11 mouse cellular contexts compared by ENCODE assay signal in the genomic region with DNA sequence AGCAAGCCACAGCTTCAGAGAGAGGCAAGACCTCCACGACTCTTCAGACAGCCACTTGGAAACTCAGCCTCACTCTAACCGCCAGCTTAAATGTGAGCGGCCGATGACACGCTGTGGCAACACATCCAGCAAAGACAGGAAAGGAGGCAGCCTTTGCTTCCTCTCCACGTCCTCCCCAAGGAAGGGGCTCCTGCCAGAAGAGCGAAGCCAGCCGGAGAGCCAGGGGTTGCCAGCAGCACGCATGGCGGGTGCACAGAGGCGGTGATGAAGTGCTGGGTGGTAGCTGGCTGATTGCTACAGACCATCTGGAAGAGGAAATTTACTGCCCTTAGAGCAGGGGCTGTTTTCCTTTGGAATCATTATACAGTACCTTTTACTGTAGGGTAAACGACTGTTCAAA.
DNase-seq lines count a peak whose midpoint lies in the region; ATAC-seq and TF ChIP-seq lines count a peak whose summit lies in the region.
"Had no signal": no experiment of that assay in that cellular context is flagged by ENCODE, and none has a peak within 500 bp of the region (broad histone marks: within the 10 kb centered on the region; RNA-seq: fewer than 3 reads in every experiment).

No protein-coding gene starts in this region.

- no peaks in the 10 kb centered on the region for H3K36me3 ChIP-seq in kidney, embryonic 16.5 days (ENCODE audit: insufficient read depth, low read length)
- no peaks in the 10 kb centered on the region for H3K36me3 ChIP-seq in heart, postnatal 0 days (replicated peaks; ENCODE audit: control insufficient read depth, insufficient read depth, low read length)
- no peaks in the 10 kb centered on the region for H3K36me3 ChIP-seq in intestine, embryonic 15.5 days
- no peaks in the 10 kb centered on the region for H3K36me3 ChIP-seq in thymus, adult 2 months (ENCODE audit: control insufficient read depth, insufficient read depth, low read length)
- H3K36me3 ChIP-seq: liver, embryonic 13.5 days had no signal

- peak overlapping the region; percentile 38 for H3K4me2 ChIP-seq in kidney, embryonic 16.5 days (replicated peaks; ENCODE audit: low read depth, low read length)
- 0 out of 2 replicates have a peak overlapping the region, but pooled peaks have one; percentile 28 for H3K4me2 ChIP-seq in heart, postnatal 0 days (ENCODE audit: low read depth, low read length)
- no peak overlapping the region for H3K4me2 ChIP-seq in intestine, embryonic 15.5 days (replicated peaks)
- H3K4me2 ChIP-seq: liver, embryonic 13.5 days had no signal

- H3K27ac ChIP-seq in kidney, embryonic 16.5 days (ENCODE audit: low read length) = peak overlapping the region; percentile 65
- no peak overlapping the region for H3K27ac ChIP-seq in heart, postnatal 0 days (ENCODE audit: low read depth)
- H3K27ac ChIP-seq in intestine, embryonic 15.5 days = no peak overlapping the region
- H3K27ac ChIP-seq in thymus, adult 2 months (ENCODE audit: control insufficient read depth, insufficient read depth, low read length) = no peak overlapping the region
- H3K27ac ChIP-seq: liver, embryonic 13.5 days had no signal

- no peak for TF ChIP-seq CTCF in heart, postnatal 0 days (IDR thresholded peaks at IDR 0.05; ENCODE audit: low read depth)
- no peak for TF ChIP-seq CTCF in thymus, adult 2 months (IDR thresholded peaks at IDR 0.05; ENCODE audit: borderline replicate concordance, control insufficient read depth, extremely low read depth, insufficient read depth, low read length, poor library complexity)

- H3K9ac ChIP-seq in kidney, embryonic 16.5 days (replicated peaks; ENCODE audit: low read length) = peak overlapping the region; percentile 43; the same call in 1 of the 2 replicates
- no peak overlapping the region for H3K9ac ChIP-seq in heart, postnatal 0 days (replicated peaks; ENCODE audit: low read depth, low read length)
- no peak overlapping the region for H3K9ac ChIP-seq in intestine, embryonic 15.5 days
- H3K9ac ChIP-seq: liver, embryonic 13.5 days had no signal

- peak; percentile 41 for DNase-seq in embryo, embryonic 11 days
- no peak for DNase-seq in embryo, embryonic 10.5 days (ENCODE audit: low spot score)
- DNase-seq in kidney, adult 9 months = no peak
- DNase-seq in heart, postnatal 0 days (ENCODE audit: low spot score) = peak; percentile 16
- DNase-seq in lung, postnatal 10 days = peak; percentile 83
- no peak for DNase-seq in thymus, adult 2 months
- DNase-seq: liver, embryonic 13.5 days; right cerebral cortex, postnatal 4 days; thymus, adult 18-20 months had no signal

- no peaks in the 10 kb centered on the region for H3K27me3 ChIP-seq in kidney, embryonic 16.5 days (ENCODE audit: insufficient read depth, low read length)
- H3K27me3 ChIP-seq in heart, postnatal 0 days (ENCODE audit: control insufficient read depth, insufficient read depth, low read length) = no peaks in the 10 kb centered on the region
- H3K27me3 ChIP-seq in intestine, embryonic 15.5 days (replicated peaks) = no peaks in the 10 kb centered on the region
- no peaks in the 10 kb centered on the region for H3K27me3 ChIP-seq in thymus, adult 2 months (ENCODE audit: control insufficient read depth, insufficient read depth, low read length)
- H3K27me3 ChIP-seq: liver, embryonic 13.5 days had no signal

- ATAC-seq in kidney, embryonic 16.5 days (ENCODE audit: low FRiP score, low TSS enrichment) = peak; percentile 52; the same call in 1 of the 2 replicates
- ATAC-seq in heart, postnatal 0 days (ENCODE audit: insufficient read depth, low read depth) = peak; percentile 47; the same call in 1 of the 2 replicates
- no peak for ATAC-seq in intestine, embryonic 15.5 days

- no peak for TF ChIP-seq POLR2A in thymus, adult 2 months (IDR thresholded peaks at IDR 0.05; ENCODE audit: control insufficient read depth, extremely low read depth, insufficient read depth, low read length, poor library complexity)

- no peaks in the 10 kb centered on the region for H3K9me3 ChIP-seq in kidney, embryonic 16.5 days (ENCODE audit: low read length)
- H3K9me3 ChIP-seq in heart, postnatal 0 days (replicated peaks; ENCODE audit: control insufficient read depth, low read length) = no peaks in the 10 kb centered on the region
- no peaks in the 10 kb centered on the region for H3K9me3 ChIP-seq in intestine, embryonic 15.5 days
- H3K9me3 ChIP-seq: liver, embryonic 13.5 days had no signal

- peaks cover 13% of the 10 kb centered on the region for H3K4me1 ChIP-seq in kidney, embryonic 16.5 days (ENCODE audit: insufficient read depth, low read length)
- no peaks in the 10 kb centered on the region for H3K4me1 ChIP-seq in heart, postnatal 0 days (ENCODE audit: control insufficient read depth, insufficient read depth)
- no peaks in the 10 kb centered on the region for H3K4me1 ChIP-seq in intestine, embryonic 15.5 days (replicated peaks)
- H3K4me1 ChIP-seq in thymus, adult 2 months (replicated peaks; ENCODE audit: control insufficient read depth, insufficient read depth, low read length) = no peaks in the 10 kb centered on the region
- H3K4me1 ChIP-seq: liver, embryonic 13.5 days had no signal

- TF ChIP-seq EP300 in heart, postnatal 0 days (IDR thresholded peaks at IDR 0.05; ENCODE audit: low read depth) = no peak

- WGBS in kidney, embryonic 16.5 days = 22% methylated on average over 12 of the region's 12 CpGs
- WGBS in heart, postnatal 0 days = 44% methylated on average over 12 of the region's 12 CpGs
- 47% methylated on average over 12 of the region's 12 CpGs for WGBS in intestine, embryonic 15.5 days
- 20% methylated on average over 12 of the region's 12 CpGs for WGBS in thymus, adult 2 months

- H3K4me3 ChIP-seq in kidney, embryonic 16.5 days (ENCODE audit: low read length) = 0 out of 2 replicates have a peak overlapping the region, but pooled peaks have one; percentile 4
- H3K4me3 ChIP-seq in heart, postnatal 0 days (ENCODE audit: low read depth, low read length) = no peak overlapping the region
- no peak overlapping the region for H3K4me3 ChIP-seq in intestine, embryonic 15.5 days (replicated peaks)
- no peak overlapping the region for H3K4me3 ChIP-seq in thymus, adult 2 months (ENCODE audit: control insufficient read depth, insufficient read depth, low read length)
- H3K4me3 ChIP-seq: liver, embryonic 13.5 days had no signal

Comparison
In these comparisons a context has a peak if more than half of its experiments do, and no peak if none do; other contexts are left out.
1. DNase-seq: peak in embryo, embryonic 11 days (single experiment), heart, postnatal 0 days (single experiment) and lung, postnatal 10 days (single experiment); none in embryo, embryonic 10.5 days (single experiment), kidney, adult 9 months (single experiment) and thymus, adult 2 months (single experiment).